Mouse (Mus musculus) olfactory bulb, adult 2 months (tissue): ENCODE results near the gene Troap. TPM values are rescaled to one million over a fixed set of nuclear protein-coding genes. Genes with fewer than 3 reads are reported as not detected.

Experiments
- H3K27ac ChIP-seq: fragments of 200-500 bp; 2 replicates; pipeline ENCODE4 v1.5.1; 2012; ENCODE audit warnings: low read depth, low read length; ENCODE audit not compliant: insufficient read depth
- H3K4me1 ChIP-seq: fragments of 200-500 bp; 2 replicates; pipeline ENCODE4 v1.6.1; 2012; ENCODE audit warnings: low read length; ENCODE audit not compliant: control insufficient read depth, insufficient read depth
- H3K4me3 ChIP-seq: fragments of 200-500 bp; 2 replicates; pipeline ENCODE4 v1.5.1; 2012; ENCODE audit warnings: mild to moderate bottlenecking, low read depth, low read length, moderate library complexity; ENCODE audit not compliant: insufficient read depth
- CTCF ChIP-seq: fragments of 200-500 bp; IDR thresholded peaks from 2 replicates; pipeline ENCODE4 v1.5.1; 2012; ENCODE audit warnings: low read depth, mild to moderate bottlenecking, low read length, moderate library complexity; ENCODE audit not compliant: insufficient read depth
- POLR2A ChIP-seq: fragments of 200-500 bp; IDR thresholded peaks from 2 replicates; pipeline ENCODE4 v1.6.1; 2012; ENCODE audit warnings: mild to moderate bottlenecking, low read depth, low read length, moderate library complexity; ENCODE audit not compliant: insufficient read depth
- WGBS: fragments of 180-500 bp; shearing (Covaris S2); methylation state at CpG from one replicate; pipeline ENCODE4 v1.1.7; 2018; 5-methylcytosine and 5-hydroxymethylcytosine counted together
- polyA plus RNA-seq: library from polyadenylated mRNA; stranded (reverse); fragments of >200 nt; gene quantifications from 2 replicates; pipeline ENCODE4 v1.2.4, GENCODE M21; 2012; ENCODE audit warnings: low replicate concordance; ENCODE audit not compliant: missing spikeins, insufficient read depth, insufficient read length

The Troap gene
- polyA plus RNA-seq, 1 experiment, result not detected

DNA sequence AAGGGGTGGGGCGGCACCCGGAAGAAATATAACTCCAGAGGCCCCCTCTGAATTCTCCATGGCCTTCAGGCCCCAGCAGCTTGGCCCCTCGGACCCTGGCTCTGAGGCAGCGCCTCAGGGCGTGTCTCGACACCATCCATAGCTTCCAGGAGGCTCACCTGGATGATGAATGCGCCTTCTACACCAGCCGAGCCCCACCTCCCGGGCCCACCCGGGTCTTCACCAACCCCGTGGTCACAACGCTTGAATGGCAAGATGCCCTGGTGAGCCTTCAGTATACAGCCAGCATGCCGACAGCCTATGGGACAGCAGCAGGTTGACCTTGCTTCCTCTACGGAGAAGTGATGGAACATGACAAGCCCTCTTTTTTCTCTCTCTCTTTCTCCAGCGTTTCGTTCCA lies 8.5 kb downstream of the Troap start:
- 93% methylated on average over 16 of the region's 16 CpGs for WGBS

DNA sequence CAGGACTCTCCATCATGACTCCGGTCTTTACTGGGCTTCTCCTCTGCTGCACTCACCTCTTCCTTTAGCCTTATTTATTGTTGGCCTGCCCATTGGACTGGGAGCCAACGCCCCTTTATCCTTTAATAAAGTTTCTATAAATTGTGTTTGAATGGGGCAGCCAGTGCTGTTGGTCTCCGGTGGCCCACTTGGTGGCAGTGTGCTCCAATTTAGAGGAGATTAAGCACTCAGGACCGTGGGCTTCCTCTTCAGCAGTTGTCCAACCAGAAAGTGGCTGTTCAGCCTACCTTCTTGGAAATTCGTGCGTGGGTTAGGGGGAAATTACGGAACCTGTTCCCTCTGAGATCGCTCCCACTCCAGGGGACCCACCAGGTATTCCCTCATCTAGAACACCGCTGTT lies 8.9 kb downstream of the Troap start:
- TF ChIP-seq POLR2A (no peak), CTCF (peak; percentile 34; the same call in 1 of the 2 replicates)
- Histone ChIP-seq H3K4me1 (peaks cover 2% of the 10 kb centered on the region; the same call in 1 of the 2 replicates), H3K4me3 (no peak overlapping the region), H3K27ac (no peak overlapping the region)
- 57% methylated on average over 9 of the region's 9 CpGs for WGBS

More for the DNA sequence above, 8.5 kb downstream of the Troap start:
- TF ChIP-seq CTCF (no peak), POLR2A (no peak)
- Histone ChIP-seq H3K27ac (no peak overlapping the region), H3K4me1 (no peaks in the 10 kb centered on the region), H3K4me3 (no peak overlapping the region)

DNA sequence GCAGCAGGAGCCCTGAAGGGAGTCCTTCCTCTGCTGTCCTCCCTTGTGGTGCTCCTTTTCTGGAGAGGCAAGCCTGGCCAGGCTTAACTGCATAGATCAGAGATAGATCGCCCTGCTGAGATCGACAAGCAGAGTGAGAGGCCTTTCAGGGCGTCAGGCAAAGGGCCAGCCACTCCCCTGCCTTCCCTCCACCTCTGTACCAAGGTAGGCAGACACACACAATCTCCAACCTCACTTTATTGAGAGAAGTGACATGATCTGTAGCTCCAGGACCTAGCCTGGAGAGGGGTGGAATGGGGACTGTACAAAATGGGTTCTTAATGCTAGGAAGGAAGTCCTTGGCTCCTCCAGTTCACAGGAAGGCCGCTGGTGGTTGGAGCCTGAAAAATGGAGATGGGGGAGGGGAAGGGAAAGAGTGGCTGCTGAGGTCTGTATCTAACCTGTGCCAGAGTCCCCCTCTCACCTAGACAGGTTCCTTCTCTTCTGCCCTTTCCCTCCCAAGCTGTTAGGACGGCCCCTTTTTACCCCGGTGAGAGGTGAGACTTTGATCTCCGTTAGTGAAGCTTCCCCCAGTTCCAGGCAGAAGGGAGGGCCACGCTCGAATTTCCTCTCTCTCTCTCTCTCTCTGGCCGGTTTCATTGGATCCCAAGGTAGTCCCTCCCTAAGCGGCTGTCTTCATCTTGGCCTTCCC lies 9.6 kb downstream of the Troap start:
- Histone ChIP-seq H3K4me3 (no peak overlapping the region), H3K27ac (no peak overlapping the region), H3K4me1 (peaks cover 4% of the 10 kb centered on the region; the same call in 1 of the 2 replicates)
- 42% methylated on average over 11 of the region's 11 CpGs for WGBS
- TF ChIP-seq CTCF, result no peak

DNA sequence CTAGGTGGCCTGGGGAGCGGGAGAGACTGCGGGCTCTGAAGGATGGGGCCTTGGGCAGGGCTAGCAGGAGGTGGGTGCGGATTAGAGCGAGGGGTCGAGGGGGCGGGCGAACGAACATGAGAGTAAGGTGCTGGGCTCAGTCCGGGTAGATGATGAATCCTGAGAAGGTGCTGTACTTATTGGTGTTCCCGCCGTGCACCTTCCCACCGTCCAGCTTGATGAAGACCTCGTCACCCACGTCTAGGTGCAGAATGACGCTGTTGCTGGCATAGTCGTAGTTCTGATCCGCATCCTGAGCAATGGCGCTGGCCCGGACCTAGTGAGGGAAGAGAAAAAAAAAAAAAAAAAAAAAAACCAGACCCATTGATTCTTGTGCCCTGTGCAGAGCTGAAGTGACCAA lies 10.2 kb downstream of the Troap start:
- H3K27ac ChIP-seq, result no peak overlapping the region
- H3K4me1 ChIP-seq, result peaks cover 4% of the 10 kb centered on the region; the same call in 1 of the 2 replicates
- TF ChIP-seq CTCF (no peak), POLR2A (no peak)
- H3K4me3 ChIP-seq, result no peak overlapping the region
- WGBS, result 49% methylated on average over 19 of the region's 19 CpGs

DNA sequence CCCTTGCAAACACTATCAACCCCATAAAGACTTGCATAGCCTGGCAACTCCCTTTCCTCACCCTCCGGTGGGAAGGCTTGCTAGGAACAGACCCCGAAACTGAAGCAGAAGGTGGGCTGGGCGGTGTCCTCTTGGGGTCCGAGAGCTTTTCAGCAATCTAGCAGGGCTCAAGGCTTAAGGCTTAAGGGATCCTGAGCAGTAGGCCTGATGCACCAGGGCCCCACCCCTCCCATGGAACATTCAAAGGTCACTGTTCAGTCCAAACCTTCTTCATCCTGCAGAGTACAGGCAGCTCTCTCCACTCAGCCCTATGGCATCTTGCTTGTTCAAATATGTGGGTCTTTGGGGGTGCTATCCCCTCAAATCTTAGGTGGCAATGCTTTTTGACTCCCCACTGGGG lies 11.6 kb downstream of the Troap start:
- no peak overlapping the region for H3K4me3 ChIP-seq
- WGBS, result 94% methylated on average over 4 of the region's 4 CpGs
- peaks cover 4% of the 10 kb centered on the region; the same call in 1 of the 2 replicates for H3K4me1 ChIP-seq
- TF ChIP-seq CTCF (no peak), POLR2A (no peak)
- H3K27ac ChIP-seq, result no peak overlapping the region

DNA sequence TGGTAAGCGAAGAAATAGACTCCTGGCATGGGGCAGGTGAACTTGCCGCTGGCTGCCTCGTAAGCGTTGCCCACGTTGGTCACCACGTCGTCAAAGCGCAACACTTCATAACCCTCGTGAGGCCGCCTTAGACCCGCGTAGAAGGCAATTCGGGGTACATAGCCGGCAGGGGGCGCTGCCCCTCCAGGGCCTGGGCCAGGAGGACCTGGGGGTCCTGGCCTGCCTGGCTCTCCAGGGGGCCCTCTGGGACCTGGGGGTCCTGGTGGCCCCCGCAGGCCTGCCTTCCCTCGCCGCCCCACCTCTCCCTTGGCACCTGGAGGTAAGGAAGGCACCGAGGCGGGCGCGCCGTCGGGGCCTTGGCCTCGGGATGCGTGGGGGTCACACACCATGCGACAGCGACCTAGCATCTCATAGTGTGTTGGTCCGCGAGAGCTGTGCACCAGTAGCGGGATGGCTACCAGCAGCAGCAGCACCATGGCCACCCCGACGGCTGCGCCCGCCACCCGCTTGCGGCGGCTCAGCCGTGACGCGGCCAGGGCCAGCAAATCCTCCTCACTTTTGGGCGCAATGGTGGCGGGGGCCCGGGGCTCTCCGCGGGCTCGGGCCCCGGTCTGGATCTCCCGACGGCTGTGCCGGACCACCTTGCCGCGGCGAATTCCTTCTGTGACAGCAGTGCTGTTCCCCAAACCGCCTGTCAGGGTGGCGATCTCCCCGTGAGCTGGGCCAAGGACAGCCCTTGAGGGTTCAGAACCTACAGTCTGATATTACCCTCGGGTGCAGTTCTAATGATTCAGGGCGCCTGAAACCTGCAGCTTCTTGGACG lies 13.1 kb downstream of the Troap start, which contains the start of gene C1ql4:
TSS of gene C1ql4 (minus strand) at position 565 of the 823 bp plus-strand sequence.
- peak within 1 kb of the TSS; percentile 17 for H3K4me3 ChIP-seq
- TF ChIP-seq CTCF, result no peak; the same call in 1 of the 2 replicates
- TF ChIP-seq POLR2A, result no peak
- WGBS, result 11% methylated on average over 60 of the region's 60 CpGs

DNA sequence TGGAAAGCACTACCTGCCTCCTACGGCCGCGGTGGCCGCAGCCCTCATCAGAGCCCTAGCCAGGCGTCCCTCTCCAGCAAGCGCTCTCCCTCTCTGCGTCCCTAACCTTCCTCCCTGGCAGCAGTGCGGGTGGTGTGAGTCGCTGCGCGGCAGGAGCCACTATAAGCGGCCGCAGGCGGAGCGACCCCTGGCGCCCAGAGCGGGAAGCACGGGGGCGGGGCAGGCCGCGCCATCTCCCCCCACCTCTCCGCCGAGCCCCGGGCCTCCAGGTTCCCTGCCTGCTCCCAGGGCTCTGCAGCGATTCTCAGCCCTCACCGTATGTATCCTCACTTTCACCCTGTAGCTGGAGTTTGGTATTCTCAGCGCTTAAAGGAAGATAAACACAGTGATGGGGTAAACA lies 13.9 kb downstream of the Troap start:
- 2% methylated on average over 27 of the region's 27 CpGs for WGBS
- no peak for TF ChIP-seq POLR2A
- peak; percentile 77 for TF ChIP-seq CTCF
- Histone ChIP-seq H3K4me3 (peak overlapping the region; percentile 17), H3K4me1 (peaks cover 9% of the 10 kb centered on the region), H3K27ac (no peak overlapping the region)

More for the DNA sequence above, 13.1 kb downstream of the Troap start, which contains the start of gene C1ql4:
- Histone ChIP-seq H3K4me1 (peaks cover 4% of the 10 kb centered on the region; the same call in 1 of the 2 replicates), H3K27ac (no peak within 1 kb of the TSS)

DNA sequence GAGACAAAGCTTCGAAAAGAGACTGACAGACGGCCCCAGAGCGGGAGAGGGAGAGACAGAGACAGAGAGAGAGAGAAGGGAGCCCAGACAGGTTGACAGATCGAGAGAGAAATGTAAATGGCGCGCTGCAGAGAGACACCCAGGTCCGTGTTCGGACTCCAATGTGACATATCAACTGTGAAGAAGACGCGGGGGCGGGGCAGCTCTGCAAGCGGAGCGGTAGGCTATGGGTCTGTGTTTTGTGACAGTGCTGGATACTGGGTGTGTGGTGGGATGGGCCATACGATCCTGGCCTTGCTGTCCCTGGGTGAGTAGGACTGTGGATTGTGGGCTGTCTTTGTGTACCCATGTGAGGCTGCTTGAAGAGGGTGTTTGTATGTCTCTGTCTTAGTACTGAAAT lies 14.7 kb downstream of the Troap start:
- 59% methylated on average over 14 of the region's 14 CpGs for WGBS
- peaks cover 16% of the 10 kb centered on the region for H3K4me1 ChIP-seq
- TF ChIP-seq POLR2A (no peak), CTCF (no peak)
- no peak overlapping the region for H3K4me3 ChIP-seq
- no peak overlapping the region for H3K27ac ChIP-seq

DNA sequence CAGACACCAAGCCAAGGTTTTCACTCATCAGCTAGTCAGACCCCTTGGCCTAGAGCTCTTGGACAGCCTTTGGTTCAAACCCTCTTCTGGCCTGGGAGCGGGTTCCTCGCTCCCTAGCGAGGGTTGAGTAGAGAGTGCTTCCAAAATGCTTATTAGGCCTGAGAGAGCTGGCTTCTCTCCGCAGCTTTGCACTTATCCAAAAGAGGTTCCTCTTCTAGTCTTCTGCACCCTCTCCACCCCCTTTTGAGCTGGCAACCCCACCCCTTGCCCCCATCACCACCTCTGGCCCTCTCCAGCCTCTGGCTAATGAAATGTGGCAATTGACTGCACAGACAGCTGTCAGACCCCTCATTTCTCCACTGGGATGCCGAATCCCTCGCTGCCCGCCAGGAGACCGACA lies 18.5 kb downstream of the Troap start, which contains the start of gene Dnajc22:
TSS of gene Dnajc22 (plus strand) at position 301 of the 400 bp plus-strand sequence.
- WGBS, result 86% methylated on average over 8 of the region's 8 CpGs
- Histone ChIP-seq H3K4me3 (peak within 1 kb of the TSS; percentile 54), H3K4me1 (peaks cover 35% of the 10 kb centered on the region), H3K27ac (no peak within 1 kb of the TSS)
- TF ChIP-seq CTCF, result no peak
- no peak for TF ChIP-seq POLR2A
